Mouse (Mus musculus): ENCODE measurements around the gene Zfp518b.

Zfp518b gene

DNA sequence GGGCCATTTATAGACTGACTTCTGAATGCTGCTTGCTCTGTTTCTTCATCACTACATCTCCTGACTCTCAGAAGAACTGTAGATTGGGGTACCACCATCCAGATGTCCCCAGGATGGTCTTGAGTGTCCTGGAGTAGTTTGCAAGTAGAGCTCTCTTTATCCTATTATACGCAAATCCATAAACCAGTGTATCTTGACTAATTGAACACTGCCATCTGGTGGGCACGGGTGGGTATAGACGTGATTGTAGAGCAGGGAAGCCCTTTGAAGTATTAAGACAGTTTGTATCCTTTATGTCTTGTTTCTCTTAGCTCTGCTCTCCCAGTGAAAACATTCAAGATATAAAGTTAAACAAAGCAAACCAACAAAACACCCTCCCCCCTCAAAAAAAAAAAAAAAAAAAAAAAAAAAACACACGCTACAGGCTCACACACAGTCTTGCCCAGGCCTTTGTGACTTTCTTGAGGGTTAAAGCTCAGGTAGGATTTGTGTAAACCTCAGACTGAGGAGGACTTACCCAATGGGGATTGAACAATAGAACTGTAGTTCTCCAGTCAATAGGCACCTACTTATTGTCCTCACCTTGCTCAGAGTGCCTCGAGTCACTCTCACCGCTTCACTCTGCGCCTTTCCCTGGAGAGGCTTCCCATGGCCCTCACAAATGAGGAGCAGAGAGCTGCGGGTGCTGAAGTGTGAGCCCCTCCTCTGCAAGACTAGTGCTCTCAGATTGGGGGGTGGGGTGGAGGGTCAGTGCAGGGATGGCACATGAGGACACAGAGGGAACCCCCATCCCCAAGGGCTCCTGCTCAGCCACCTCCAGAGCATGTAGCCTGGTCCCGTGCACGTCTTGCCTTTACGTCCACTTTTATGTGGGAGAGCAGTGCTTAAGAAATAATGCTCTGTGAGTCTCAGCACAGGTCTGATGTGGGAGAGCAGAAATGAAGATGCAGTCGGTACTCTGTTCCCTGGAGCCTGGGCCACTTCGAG lies 51.9 kb downstream of the Zfp518b start:
- DNase-seq = peak; percentile 69

DNA sequence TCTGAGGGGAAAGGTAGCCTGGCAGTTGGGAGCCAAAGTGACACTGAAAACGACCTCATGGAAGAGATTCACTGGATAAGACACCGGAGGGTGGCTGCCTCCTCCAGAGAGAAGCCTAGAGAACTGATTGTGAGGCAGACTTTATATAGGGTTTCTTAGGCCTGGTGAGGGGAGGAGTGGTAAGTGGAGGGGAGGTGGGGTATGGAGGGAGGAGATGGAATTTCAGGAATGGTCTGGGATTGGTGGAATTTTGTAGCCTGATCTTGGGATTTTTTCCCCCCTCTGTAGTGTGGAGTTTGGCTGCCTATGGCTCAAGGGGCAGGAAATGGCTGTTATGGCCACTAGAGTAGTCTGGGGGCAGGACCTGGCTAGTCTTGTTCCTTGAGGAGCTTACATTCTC lies 56.6 kb downstream of the Zfp518b start:
- no peak for DNase-seq

DNA sequence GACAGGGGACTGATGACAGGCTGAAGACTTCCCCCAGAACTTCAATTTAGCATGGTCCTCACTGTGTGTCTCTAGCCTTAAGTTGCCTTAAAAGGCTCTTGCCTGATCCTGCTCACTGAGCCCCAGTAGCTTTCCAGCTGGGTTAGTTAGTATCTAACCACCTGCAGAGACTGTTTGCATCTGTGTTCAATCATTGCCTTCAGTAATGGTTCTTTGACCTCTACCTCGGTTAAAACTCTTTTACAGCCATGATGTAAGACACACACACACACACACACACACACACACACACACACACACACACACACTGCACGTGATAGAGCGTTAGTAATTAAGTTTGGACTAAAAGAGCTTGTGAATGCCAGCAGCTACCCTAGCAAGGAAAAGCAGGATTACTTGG lies 57.7 kb downstream of the Zfp518b start:
- no peak for DNase-seq

- peak; percentile 37 for DNase-seq
Measured at GRCm38 (mm10) chr5:38620783-38621182, 63.8 kb downstream of the Zfp518b start.

- DNase-seq = no peak
Measured at GRCm38 (mm10) chr5:38618908-38619307, 65.7 kb downstream of the Zfp518b start.
